Mouse (Mus musculus) gastrocnemius, postnatal 4 days (tissue): ENCODE measurements at regions not wholly inside any gene's neighbourhood (a gene's known extent, or its start where the extent isn't known, plus 50 kb on each side); places are given as distances from the start of the nearest gene placed in this dataset.

ENCODE experiments used
- DNase-seq, 2 experiments: peaks; one replicate each; pipeline ENCODE4 v3.0.0; 2021 to 2022; ENCODE audit warnings: low spot score in 2 of 2, mixed read lengths in 2 of 2

GRCm38 (mm10) chr7:134436917-134437316 is 51.5 kb upstream of the D7Ertd443e start:
- DNase-seq: no peak

GRCm38 (mm10) chr7:134439281-134439680 is 53.8 kb upstream of the D7Ertd443e start:
- DNase-seq: no peak

- DNase-seq: no peak
Observed at GRCm38 (mm10) chr7:134445008-134445806, 59.7 kb upstream of the D7Ertd443e start.

GRCm38 (mm10) chr7:134447648-134448202 is 62.3 kb upstream of the D7Ertd443e start:
- no peak for DNase-seq

- no peak for DNase-seq
Observed at GRCm38 (mm10) chr7:134448831-134449230, 63.4 kb upstream of the D7Ertd443e start.

- no peak for DNase-seq
Observed at GRCm38 (mm10) chr7:134462677-134463076, 77.2 kb upstream of the D7Ertd443e start.

- no peak for DNase-seq
Observed at GRCm38 (mm10) chr7:134463380-134463779, 77.9 kb upstream of the D7Ertd443e start.

- no peak for DNase-seq
Observed at GRCm38 (mm10) chr7:134467216-134467615, 81.8 kb upstream of the D7Ertd443e start.

- no peak for DNase-seq
Observed at GRCm38 (mm10) chr7:134471286-134471685, 85.8 kb upstream of the D7Ertd443e start.

- DNase-seq: no peak
Observed at GRCm38 (mm10) chr7:134491326-134491725, 105.9 kb upstream of the D7Ertd443e start.

- DNase-seq: no peak
Observed at GRCm38 (mm10) chr7:134497219-134497618, 111.8 kb upstream of the D7Ertd443e start.

- DNase-seq: no peak
Observed at GRCm38 (mm10) chr7:134497870-134498269, 112.4 kb upstream of the D7Ertd443e start.

GRCm38 (mm10) chr7:134498716-134499115 is 113.3 kb upstream of the D7Ertd443e start:
- DNase-seq: no peak

- DNase-seq: no peak
Observed at GRCm38 (mm10) chr7:134499429-134499828, 114.0 kb upstream of the D7Ertd443e start.

- no peak for DNase-seq
Observed at GRCm38 (mm10) chr7:134500210-134500609, 114.7 kb upstream of the D7Ertd443e start.

- no peak for DNase-seq
Observed at GRCm38 (mm10) chr7:134501079-134501478, 115.6 kb upstream of the D7Ertd443e start.

GRCm38 (mm10) chr7:134510333-134510928 is 125.0 kb upstream of the D7Ertd443e start:
- no peak for DNase-seq

- no peak for DNase-seq
Observed at GRCm38 (mm10) chr7:134519372-134519975, 134.0 kb upstream of the D7Ertd443e start.

- no peak for DNase-seq
Observed at GRCm38 (mm10) chr7:134523897-134524296, 138.4 kb upstream of the D7Ertd443e start.

GRCm38 (mm10) chr7:134525041-134525440 is 139.6 kb upstream of the D7Ertd443e start:
- DNase-seq: no peak

GRCm38 (mm10) chr7:134525461-134525860 is 140.0 kb upstream of the D7Ertd443e start:
- no peak for DNase-seq

GRCm38 (mm10) chr7:134527351-134527750 is 141.9 kb upstream of the D7Ertd443e start:
- no peak for DNase-seq
